Comparison of ENCODE assay signal across 8 mouse cellular contexts in the genomic region with DNA sequence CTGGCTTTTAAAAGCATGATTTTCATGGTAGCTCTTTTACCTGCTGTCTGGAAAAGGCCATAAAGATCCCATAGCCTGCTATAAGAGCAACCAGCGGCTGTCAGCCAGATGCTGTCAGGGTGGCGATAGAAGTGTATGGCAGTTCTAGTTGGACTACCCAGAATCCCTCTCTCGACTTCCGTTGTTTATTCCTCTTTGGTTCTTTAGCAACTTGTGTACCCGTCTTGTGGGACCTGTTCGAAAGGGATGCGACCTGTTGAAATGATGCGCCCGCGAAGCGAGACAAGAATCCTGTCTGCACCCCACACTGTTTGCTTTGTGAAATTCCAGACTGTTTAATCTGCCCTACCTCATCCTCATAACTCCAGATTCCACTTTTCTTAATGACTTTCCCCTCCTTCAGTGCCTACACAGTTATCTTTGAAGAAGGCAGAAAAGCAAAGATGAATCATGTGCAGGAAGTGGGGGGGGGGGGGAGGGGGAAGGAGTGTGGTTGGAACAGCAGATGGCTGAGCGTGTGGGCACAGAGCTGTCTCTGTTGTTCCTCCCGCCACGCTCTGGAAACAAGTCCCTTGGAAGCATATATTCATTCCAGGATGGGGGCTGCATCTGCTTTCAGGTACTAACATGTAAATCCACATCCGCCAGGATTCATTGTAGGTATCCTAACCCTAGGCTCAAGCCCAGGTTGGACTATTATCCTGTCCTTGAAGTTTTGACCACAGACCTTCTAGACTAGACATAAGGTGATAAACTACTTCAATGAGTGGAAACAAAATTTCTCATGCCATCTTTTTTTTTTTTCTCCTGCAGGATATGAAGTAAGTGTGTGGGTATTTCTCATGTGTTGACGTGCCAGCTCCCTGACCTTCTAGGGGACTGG. TPM values are rescaled to one million over a fixed set of nuclear protein-coding genes. Genes with fewer than 3 reads are reported as not detected.
DNase-seq lines count a peak whose midpoint lies in the region; ATAC-seq and TF ChIP-seq lines count a peak whose summit lies in the region.

No protein-coding gene starts in this region.

- no peaks in the 10 kb centered on the region for H3K27me3 ChIP-seq in kidney, embryonic 16.5 days (ENCODE audit: insufficient read depth, low read length)
- no peaks in the 10 kb centered on the region for H3K27me3 ChIP-seq in forebrain, postnatal 0 days (ENCODE audit: insufficient read depth, low read length)
- no peaks in the 10 kb centered on the region for H3K27me3 ChIP-seq in lung, postnatal 0 days (replicated peaks; ENCODE audit: insufficient read depth, low read length)

- no peak; the same call in 1 of the 2 replicates for ATAC-seq in kidney, embryonic 16.5 days (ENCODE audit: low FRiP score, low TSS enrichment)
- peak; percentile 59 for ATAC-seq in forebrain, postnatal 0 days
- peak; percentile 49 for ATAC-seq in lung, postnatal 0 days

- peak; percentile 82 for TF ChIP-seq EP300 in lung, postnatal 0 days (IDR thresholded peaks at IDR 0.05)

- no peaks in the 10 kb centered on the region for H3K36me3 ChIP-seq in kidney, embryonic 16.5 days (ENCODE audit: insufficient read depth, low read length)
- H3K36me3 ChIP-seq in forebrain, postnatal 0 days (ENCODE audit: insufficient read depth): no peaks in the 10 kb centered on the region
- H3K36me3 ChIP-seq in lung, postnatal 0 days (ENCODE audit: insufficient read depth, low read length): no peaks in the 10 kb centered on the region

- H3K9me3 ChIP-seq in kidney, embryonic 16.5 days (ENCODE audit: low read length): peaks cover 2% of the 10 kb centered on the region; the same call in 1 of the 2 replicates
- no peaks in the 10 kb centered on the region for H3K9me3 ChIP-seq in forebrain, postnatal 0 days (ENCODE audit: low read length)
- H3K9me3 ChIP-seq in lung, postnatal 0 days (ENCODE audit: low read length): no peaks in the 10 kb centered on the region

- H3K4me2 ChIP-seq in kidney, embryonic 16.5 days (replicated peaks; ENCODE audit: low read depth, low read length): no peak overlapping the region
- no peak overlapping the region for H3K4me2 ChIP-seq in forebrain, postnatal 0 days (ENCODE audit: low read depth)
- peak overlapping the region; percentile 3; the same call in 1 of the 2 replicates for H3K4me2 ChIP-seq in lung, postnatal 0 days (replicated peaks; ENCODE audit: low read depth, low read length)

- no peak for TF ChIP-seq CTCF in forebrain, postnatal 0 days (IDR thresholded peaks at IDR 0.05; ENCODE audit: low read depth)
- TF ChIP-seq CTCF in lung, postnatal 0 days (IDR thresholded peaks at IDR 0.05): no peak

- 46% methylated on average over 16 of the region's 16 CpGs for WGBS in kidney, embryonic 16.5 days
- WGBS in forebrain, postnatal 0 days: 77% methylated on average over 16 of the region's 16 CpGs
- 14% methylated on average over 16 of the region's 16 CpGs for WGBS in lung, postnatal 0 days

- H3K27ac ChIP-seq in kidney, embryonic 16.5 days (ENCODE audit: low read length): peak overlapping the region; percentile 20; the same call in 1 of the 2 replicates
- H3K27ac ChIP-seq in forebrain, postnatal 0 days (ENCODE audit: low read depth, low read length): no peak overlapping the region
- peak overlapping the region; percentile 61 for H3K27ac ChIP-seq in lung, postnatal 0 days (ENCODE audit: low read length)

- no peak overlapping the region for H3K4me3 ChIP-seq in kidney, embryonic 16.5 days (ENCODE audit: low read length)
- H3K4me3 ChIP-seq in forebrain, postnatal 0 days (ENCODE audit: low read depth, low read length): no peak overlapping the region
- no peak overlapping the region for H3K4me3 ChIP-seq in lung, postnatal 0 days (ENCODE audit: low read depth, low read length)

- H3K4me1 ChIP-seq in kidney, embryonic 16.5 days (ENCODE audit: insufficient read depth, low read length): peaks cover 26% of the 10 kb centered on the region
- H3K4me1 ChIP-seq in forebrain, postnatal 0 days (ENCODE audit: insufficient read depth): no peaks in the 10 kb centered on the region
- peaks cover 11% of the 10 kb centered on the region; the same call in 1 of the 2 replicates for H3K4me1 ChIP-seq in lung, postnatal 0 days (ENCODE audit: insufficient read depth, low read depth, low read length)

- H3K9ac ChIP-seq in kidney, embryonic 16.5 days (replicated peaks; ENCODE audit: low read length): no peak overlapping the region
- no peak overlapping the region for H3K9ac ChIP-seq in forebrain, postnatal 0 days
- no peak overlapping the region for H3K9ac ChIP-seq in lung, postnatal 0 days (replicated peaks; ENCODE audit: low read depth)

- no peak for DNase-seq in kidney, postnatal 14 days
- peak; percentile 58 for DNase-seq in NIH3T3 (ENCODE audit: low read depth)
- DNase-seq in forebrain, postnatal 0 days: peak; percentile 62
- peak; percentile 64 for DNase-seq in lung, postnatal 0 days (ENCODE audit: low spot score)
- peak; percentile 47 to 73 for DNase-seq in thymus, adult 18-20 months
- DNase-seq in kidney, postnatal 4 days: no peak
- no peak for DNase-seq in cerebellum, adult 9-10 months

RNA-seq across cellular contexts. Expression of gene Dusp6, which starts 21.0 kb away (rescaled TPM):
- polyA plus RNA-seq in kidney, embryonic 16.5 days (2015; fragmentation: Nextera tagmentation; extraction: Ambion mirVana): 87.9 and 95.9 TPM in 2 replicates
- 57.5 and 58.3 TPM in 2 replicates for total RNA-seq in forebrain, postnatal 0 days (2014; rRNA removed)
- polyA plus RNA-seq in forebrain, postnatal 0 days (2015; fragmentation: Nextera tagmentation; extraction: Ambion mirVana): 38.7 and 43.7 TPM in 2 replicates
- 49.7 and 63.2 TPM in 2 replicates for polyA plus RNA-seq in lung, postnatal 0 days (2015; fragmentation: Nextera tagmentation; extraction: Ambion mirVana)

Comparison
In these comparisons a context has a peak if more than half of its experiments do, and no peak if none do; other contexts are left out.
1. DNase-seq: peak in NIH3T3 (single experiment), forebrain, postnatal 0 days (single experiment), lung, postnatal 0 days (single experiment) and thymus, adult 18-20 months (2 of 2); none in kidney, postnatal 14 days (single experiment), kidney, postnatal 4 days (0 of 2) and cerebellum, adult 9-10 months (single experiment).